Mouse (Mus musculus): Measurements from ENCODE around the gene Kcns3. TPM values are rescaled to one million over a fixed set of nuclear protein-coding genes. Genes with fewer than 3 reads are reported as not detected.

Gene Kcns3
- polyA plus RNA-seq, 1 experiment from 2014 or later = 1.9 TPM

- Histone ChIP-seq H3K4me3 (peak overlapping the region; percentile 62), H3K27ac (no peak overlapping the region), H3K9me3 (no peaks in the 10 kb centered on the region), H3K27me3 (peaks cover 64% of the 10 kb centered on the region), H3K36me3 (no peaks in the 10 kb centered on the region), H3K4me1 (peaks cover 14% of the 10 kb centered on the region), H3K9ac (peak overlapping the region; percentile 68), H3K4me2 (replicated peaks) (peak overlapping the region; percentile 97)
- peak; percentile 73 for ATAC-seq (ENCODE audit: low FRiP score, low read depth)
- WGBS = 1% methylated on average over 61 of the region's 66 CpGs
Observed at GRCm38 (mm10) chr12:11150192-11150935, 492 bp downstream of the Kcns3 start.

- peak overlapping the region; percentile 68 for H3K9ac ChIP-seq
- no peaks in the 10 kb centered on the region for H3K36me3 ChIP-seq
- peak overlapping the region; percentile 62 for H3K4me3 ChIP-seq
- no peak overlapping the region for H3K27ac ChIP-seq
- peaks cover 14% of the 10 kb centered on the region for H3K4me1 ChIP-seq
- under 1% methylated on average over 37 of the region's 41 CpGs for WGBS
- peak; percentile 61 for ATAC-seq (ENCODE audit: low FRiP score, low read depth)
- peaks cover 64% of the 10 kb centered on the region for H3K27me3 ChIP-seq
- H3K9me3 ChIP-seq = no peaks in the 10 kb centered on the region
- H3K4me2 ChIP-seq (replicated peaks) = peak overlapping the region; percentile 97
Observed at GRCm38 (mm10) chr12:11149421-11150191, 1.2 kb downstream of the Kcns3 start.

GRCm38 (mm10) chr12:11149121-11149420, 1.8 kb downstream of the Kcns3 start:
- peak overlapping the region; percentile 62 for H3K4me3 ChIP-seq
- peaks cover 64% of the 10 kb centered on the region for H3K27me3 ChIP-seq
- no peaks in the 10 kb centered on the region for H3K9me3 ChIP-seq
- H3K9ac ChIP-seq = peak overlapping the region; percentile 68
- under 1% methylated on average over 14 of the region's 14 CpGs for WGBS
- peaks cover 14% of the 10 kb centered on the region for H3K4me1 ChIP-seq
- no peak overlapping the region for H3K27ac ChIP-seq
- no peaks in the 10 kb centered on the region for H3K36me3 ChIP-seq
- peak overlapping the region; percentile 97 for H3K4me2 ChIP-seq (replicated peaks)
- ATAC-seq (ENCODE audit: low FRiP score, low read depth) = no peak

GRCm38 (mm10) chr12:11144894-11145293, 6.0 kb downstream of the Kcns3 start:
- Histone ChIP-seq H3K9ac (no peak overlapping the region), H3K27me3 (peaks cover 29% of the 10 kb centered on the region), H3K9me3 (no peaks in the 10 kb centered on the region), H3K4me1 (peaks cover 4% of the 10 kb centered on the region; the same call in 1 of the 2 replicates), H3K4me3 (no peak overlapping the region), H3K36me3 (no peaks in the 10 kb centered on the region), H3K4me2 (replicated peaks) (no peak overlapping the region), H3K27ac (no peak overlapping the region)
- ATAC-seq (ENCODE audit: low FRiP score, low read depth) = no peak
- WGBS = 83% methylated on average over 1 of the region's 1 CpGs

GRCm38 (mm10) chr12:11132418-11132817, 18.4 kb downstream of the Kcns3 start:
- H3K9ac ChIP-seq = no peak overlapping the region
- H3K27ac ChIP-seq = no peak overlapping the region
- H3K4me2 ChIP-seq (replicated peaks) = no peak overlapping the region
- H3K27me3 ChIP-seq = no peaks in the 10 kb centered on the region
- no peak for ATAC-seq (ENCODE audit: low FRiP score, low read depth)
- no peak overlapping the region for H3K4me3 ChIP-seq
- no peaks in the 10 kb centered on the region for H3K9me3 ChIP-seq
- no peaks in the 10 kb centered on the region for H3K4me1 ChIP-seq
- H3K36me3 ChIP-seq = no peaks in the 10 kb centered on the region

GRCm38 (mm10) chr12:11129188-11129587, 21.7 kb downstream of the Kcns3 start:
- 56% methylated on average over 3 of the region's 3 CpGs for WGBS
- ATAC-seq (ENCODE audit: low FRiP score, low read depth) = no peak

GRCm38 (mm10) chr12:11126186-11126759, 24.6 kb downstream of the Kcns3 start:
- Histone ChIP-seq H3K9me3 (no peaks in the 10 kb centered on the region), H3K36me3 (no peaks in the 10 kb centered on the region), H3K27ac (no peak overlapping the region), H3K4me3 (no peak overlapping the region), H3K9ac (no peak overlapping the region), H3K4me1 (no peaks in the 10 kb centered on the region), H3K27me3 (no peaks in the 10 kb centered on the region), H3K4me2 (replicated peaks) (no peak overlapping the region)
- ATAC-seq (ENCODE audit: low FRiP score, low read depth) = no peak
- 73% methylated on average over 5 of the region's 5 CpGs for WGBS

More at GRCm38 (mm10) chr12:11129188-11129587, 21.7 kb downstream of the Kcns3 start:
- Histone ChIP-seq H3K27me3 (no peaks in the 10 kb centered on the region), H3K4me3 (no peak overlapping the region), H3K4me1 (no peaks in the 10 kb centered on the region), H3K36me3 (no peaks in the 10 kb centered on the region), H3K4me2 (replicated peaks) (no peak overlapping the region), H3K27ac (no peak overlapping the region), H3K9me3 (no peaks in the 10 kb centered on the region), H3K9ac (no peak overlapping the region)

- Histone ChIP-seq H3K9ac (no peak overlapping the region), H3K4me2 (replicated peaks) (no peak overlapping the region), H3K27ac (no peak overlapping the region), H3K9me3 (no peaks in the 10 kb centered on the region), H3K36me3 (no peaks in the 10 kb centered on the region), H3K4me3 (no peak overlapping the region), H3K4me1 (no peaks in the 10 kb centered on the region), H3K27me3 (no peaks in the 10 kb centered on the region)
- no peak for ATAC-seq (ENCODE audit: low FRiP score, low read depth)
- 73% methylated on average over 3 of the region's 3 CpGs for WGBS
Observed at GRCm38 (mm10) chr12:11101565-11101964, 49.3 kb downstream of the Kcns3 start.

- WGBS = 43% methylated on average over 5 of the region's 5 CpGs
Observed at GRCm38 (mm10) chr12:11088626-11089372, 62.1 kb downstream of the Kcns3 start.

GRCm38 (mm10) chr12:11086866-11087265, 64.0 kb downstream of the Kcns3 start:
- H3K4me1 ChIP-seq = peaks cover 5% of the 10 kb centered on the region; the same call in 1 of the 2 replicates
- H3K27me3 ChIP-seq = no peaks in the 10 kb centered on the region
- H3K27ac ChIP-seq = no peak overlapping the region
- no peak overlapping the region for H3K9ac ChIP-seq
- no peak overlapping the region for H3K4me2 ChIP-seq (replicated peaks)
- ATAC-seq (ENCODE audit: low FRiP score, low read depth) = no peak
- no peaks in the 10 kb centered on the region for H3K9me3 ChIP-seq
- H3K36me3 ChIP-seq = no peaks in the 10 kb centered on the region
- WGBS = 54% methylated on average over 5 of the region's 5 CpGs
- H3K4me3 ChIP-seq = no peak overlapping the region

More at GRCm38 (mm10) chr12:11088626-11089372, 62.1 kb downstream of the Kcns3 start:
- ATAC-seq (ENCODE audit: low FRiP score, low read depth) = no peak
- no peak overlapping the region for H3K4me3 ChIP-seq
- H3K4me2 ChIP-seq (replicated peaks) = no peak overlapping the region
- peaks cover 5% of the 10 kb centered on the region; the same call in 1 of the 2 replicates for H3K4me1 ChIP-seq
- no peak overlapping the region for H3K9ac ChIP-seq
- no peaks in the 10 kb centered on the region for H3K27me3 ChIP-seq
- H3K27ac ChIP-seq = no peak overlapping the region
- no peaks in the 10 kb centered on the region for H3K36me3 ChIP-seq
- no peaks in the 10 kb centered on the region for H3K9me3 ChIP-seq

GRCm38 (mm10) chr12:11071079-11071478, 79.8 kb downstream of the Kcns3 start:
- Histone ChIP-seq H3K9me3 (no peaks in the 10 kb centered on the region), H3K4me2 (replicated peaks) (no peak overlapping the region), H3K27me3 (no peaks in the 10 kb centered on the region), H3K36me3 (no peaks in the 10 kb centered on the region), H3K9ac (no peak overlapping the region), H3K4me1 (no peaks in the 10 kb centered on the region), H3K27ac (no peak overlapping the region), H3K4me3 (no peak overlapping the region)
- WGBS = 89% methylated on average over 2 of the region's 2 CpGs
- ATAC-seq (ENCODE audit: low FRiP score, low read depth) = no peak

- no peak for ATAC-seq (ENCODE audit: low FRiP score, low read depth)
- Histone ChIP-seq H3K9me3 (no peaks in the 10 kb centered on the region), H3K27ac (no peak overlapping the region), H3K4me1 (no peaks in the 10 kb centered on the region), H3K4me3 (no peak overlapping the region), H3K4me2 (replicated peaks) (no peak overlapping the region), H3K9ac (no peak overlapping the region), H3K36me3 (no peaks in the 10 kb centered on the region), H3K27me3 (no peaks in the 10 kb centered on the region)
- 80% methylated on average over 2 of the region's 2 CpGs for WGBS
Observed at GRCm38 (mm10) chr12:11066865-11067264, 84.0 kb downstream of the Kcns3 start.

All from limb, embryonic 13.5 days (tissue).